Mouse (Mus musculus): ENCODE results near the gene Arid3c. TPM values are rescaled to one million over a fixed set of nuclear protein-coding genes. Genes with fewer than 3 reads are reported as not detected.
A peak's percentile ranks its signal among the peaks of the same experiment; 100 is the strongest.
"Not testable (repeated sequence)": the region's sequence is repeated elsewhere in the genome, so short reads cannot be mapped to it uniquely, and the experiment has no call there.

Gene Arid3c
- total RNA-seq, 2 experiments from 2014 or later, result not detected

- no peak for DNase-seq
These were observed 24.8 kb downstream of the Arid3c start for GRCm38 (mm10) chr4:41705922-41706754.

- no peak for DNase-seq
These were observed 26.3 kb downstream of the Arid3c start for GRCm38 (mm10) chr4:41704651-41705050.

GRCm38 (mm10) chr4:41702226-41702625 is 28.7 kb downstream of the Arid3c start:
- DNase-seq, result not testable (repeated sequence)

- not testable (repeated sequence) for DNase-seq
These were observed 30.7 kb downstream of the Arid3c start for GRCm38 (mm10) chr4:41700224-41700623.

GRCm38 (mm10) chr4:41699783-41700182 is 31.2 kb downstream of the Arid3c start, which contains the start of gene Il11ra1:
Gene Il11ra1 (plus strand): TSS chr4:41699989.
- not testable (repeated sequence) for DNase-seq

GRCm38 (mm10) chr4:41698421-41699016 is 32.4 kb downstream of the Arid3c start:
- DNase-seq, result peak; percentile 48 to 68

- peak; percentile 88 to 91 for DNase-seq
These were observed 33.8 kb downstream of the Arid3c start, which contains the start of gene Cntfr for GRCm38 (mm10) chr4:41696930-41697841. Gene Cntfr (minus strand): TSS chr4:41697089.

- not testable (repeated sequence) for DNase-seq
These were observed 34.5 kb downstream of the Arid3c start for GRCm38 (mm10) chr4:41696452-41696851.

- DNase-seq, result not testable (repeated sequence)
These were observed 35.1 kb downstream of the Arid3c start for GRCm38 (mm10) chr4:41695800-41696199.

GRCm38 (mm10) chr4:41693511-41693910 is 37.4 kb downstream of the Arid3c start:
- DNase-seq, result not testable (repeated sequence)

GRCm38 (mm10) chr4:41690014-41690413 is 40.9 kb downstream of the Arid3c start:
- not testable (repeated sequence) for DNase-seq

- DNase-seq, result not testable (repeated sequence)
These were observed 42.4 kb downstream of the Arid3c start for GRCm38 (mm10) chr4:41688562-41688961.

- DNase-seq, result not testable (repeated sequence)
These were observed 45.0 kb downstream of the Arid3c start for GRCm38 (mm10) chr4:41685882-41686492.

- DNase-seq, result not testable (repeated sequence)
These were observed 46.0 kb downstream of the Arid3c start for GRCm38 (mm10) chr4:41684931-41685453.

- not testable (repeated sequence) for DNase-seq
These were observed 46.6 kb downstream of the Arid3c start for GRCm38 (mm10) chr4:41684131-41684930.

- not testable (repeated sequence) for DNase-seq
These were observed 47.6 kb downstream of the Arid3c start for GRCm38 (mm10) chr4:41683303-41683702.

- DNase-seq, result no peak
These were observed 48.2 kb downstream of the Arid3c start for GRCm38 (mm10) chr4:41682789-41683188.

- DNase-seq, result no peak
These were observed 49.0 kb downstream of the Arid3c start for GRCm38 (mm10) chr4:41681947-41682346.

- no peak for DNase-seq
These were observed 49.8 kb downstream of the Arid3c start for GRCm38 (mm10) chr4:41681176-41681575.

GRCm38 (mm10) chr4:41679291-41679690 is 51.7 kb downstream of the Arid3c start:
- DNase-seq, result no peak
